Mouse (Mus musculus) heart, embryonic 14.5 days (tissue): ENCODE data around the gene Ubr4. TPM values are rescaled to one million over a fixed set of nuclear protein-coding genes. Genes with fewer than 3 reads are reported as not detected.

Experiments used
- ATAC-seq: fragments of 200-750 bp; cut with Nextera tagmentation; 2 replicates; pipeline ENCODE4 v1.8.0; 2017; ENCODE audit warnings: low read depth, moderate TSS enrichment; ENCODE audit not compliant: insufficient number of reproducible peaks, insufficient read depth, low FRiP score
- H3K27ac ChIP-seq, 2 experiments: fragments of 200-500 bp in 1 of 2; fragments of 300-500 bp in 1 of 2; sonication (generic) in 1 of 2; replicated peaks in 1 of 2; 2 replicates each; pipeline ENCODE4 v1.5.1; 2012 to 2014; ENCODE audit warnings: low read depth in 2 of 2, low read length in 2 of 2, control low read depth in 1 of 2, mild to moderate bottlenecking in 1 of 2, mixed read lengths in 1 of 2; ENCODE audit not compliant: control insufficient read depth in 1 of 2, insufficient read depth in 1 of 2
- H3K27me3 ChIP-seq: fragments of 300-500 bp; sonication (generic); 2 replicates; pipeline ENCODE4 v1.6.1; 2014; ENCODE audit warnings: mild to moderate bottlenecking, low read length, control low read depth; ENCODE audit not compliant: control insufficient read depth, insufficient read depth
- H3K36me3 ChIP-seq: fragments of 300-500 bp; sonication (generic); 2 replicates; pipeline ENCODE4 v1.6.1; 2014; ENCODE audit warnings: mild to moderate bottlenecking, control low read depth, low read length, mixed read lengths; ENCODE audit not compliant: control insufficient read depth, insufficient read depth
- H3K4me1 ChIP-seq, 2 experiments: fragments of 200-500 bp in 1 of 2; fragments of 300-500 bp in 1 of 2; sonication (generic) in 1 of 2; 2 replicates each; pipeline ENCODE4 v1.6.1; 2012 to 2014; ENCODE audit warnings: low read length in 2 of 2, control low read depth in 1 of 2, mixed read lengths in 1 of 2; ENCODE audit not compliant: control insufficient read depth in 2 of 2, insufficient read depth in 2 of 2
- H3K4me2 ChIP-seq: fragments of 300-500 bp; sonication (generic); 2 replicates; pipeline ENCODE4 v1.6.1; 2014; ENCODE audit warnings: mild to moderate bottlenecking, low read length
- H3K4me3 ChIP-seq, 2 experiments: fragments of 200-500 bp in 1 of 2; fragments of 300-500 bp in 1 of 2; sonication (generic) in 1 of 2; 2 replicates each; pipeline ENCODE4 v1.5.1; 2012 to 2014; ENCODE audit warnings: low read length in 2 of 2, mild to moderate bottlenecking in 2 of 2, control low read depth in 1 of 2, low read depth in 1 of 2, moderate library complexity in 1 of 2; ENCODE audit not compliant: control insufficient read depth in 1 of 2, insufficient read depth in 1 of 2
- H3K9ac ChIP-seq: fragments of 300-500 bp; sonication (generic); 2 replicates; pipeline ENCODE4 v1.6.1; 2014; ENCODE audit warnings: mild to moderate bottlenecking, low read length
- H3K9me3 ChIP-seq: fragments of 300-500 bp; sonication (generic); 2 replicates; pipeline ENCODE4 v1.6.1; 2016; ENCODE audit warnings: low read length, control low read depth; ENCODE audit not compliant: control insufficient read depth
- WGBS: fragments of 180-500 bp; shearing (Covaris S2); extraction: QIAGEN DNeasy Blood & Tissue Kit; methylation state at CpG from one replicate; pipeline ENCODE4 v1.1.7; 2014; 5-methylcytosine and 5-hydroxymethylcytosine counted together
- polyA plus RNA-seq: library from polyadenylated mRNA; unstranded; fragments of >200 nt; fragmentation: Nextera tagmentation; extraction: Ambion mirVana; gene quantifications from 2 replicates; pipeline ENCODE4 v1.2.1, GENCODE M21; 2014

The Ubr4 gene
- polyA plus RNA-seq, 1 experiment from 2014 or later, result 63.8 TPM

DNA sequence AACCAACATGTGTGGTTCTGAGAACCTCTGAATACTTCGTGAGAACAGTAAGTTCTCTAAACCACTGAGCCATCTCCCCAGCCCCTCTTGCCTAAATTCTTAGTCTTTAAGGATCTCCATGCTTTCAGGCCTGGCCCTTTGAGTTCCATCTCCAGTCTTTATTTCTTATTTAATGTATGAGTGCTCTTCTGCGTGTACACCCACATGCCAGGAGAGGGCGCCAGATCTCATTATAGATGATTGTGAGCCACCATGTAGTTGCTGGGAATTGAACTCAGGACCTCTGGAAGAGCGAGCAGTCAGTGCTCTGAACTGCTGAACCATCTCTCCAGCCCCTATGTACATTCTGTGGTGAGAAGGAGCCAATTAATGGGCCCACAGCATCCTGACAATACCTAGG lies 39.8 kb upstream of the Ubr4 start:
- 59% methylated on average over 4 of the region's 4 CpGs for WGBS
- Histone ChIP-seq H3K27me3 (no peaks in the 10 kb centered on the region), H3K4me3 (no peak overlapping the region), H3K27ac (no peak overlapping the region), H3K36me3 (peaks cover 33% of the 10 kb centered on the region), H3K4me1 (peaks cover 8 to 16% of the 10 kb centered on the region in 2 experiments), H3K9ac (no peak overlapping the region), H3K9me3 (no peaks in the 10 kb centered on the region), H3K4me2 (no peak overlapping the region)
- no peak for ATAC-seq

DNA sequence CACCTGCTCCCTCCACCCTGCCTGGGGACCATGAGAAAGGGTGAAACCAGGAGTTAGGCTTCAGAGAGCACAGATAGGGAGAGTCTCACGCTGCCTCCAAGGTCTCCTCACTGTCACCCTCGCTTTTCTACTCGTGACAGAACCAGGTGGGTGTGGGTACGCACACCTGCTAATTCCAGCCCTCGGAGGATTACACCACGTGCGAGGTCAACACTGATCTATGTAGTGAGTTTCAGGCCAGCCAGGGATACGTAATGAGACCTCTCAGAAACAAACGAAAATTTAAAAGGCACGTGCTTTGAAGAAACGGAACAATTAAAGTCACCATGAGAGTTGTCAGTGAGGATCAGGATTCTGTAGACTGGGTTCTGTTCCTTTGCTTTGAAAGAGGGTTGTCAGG lies 34.0 kb upstream of the Ubr4 start:
- Histone ChIP-seq H3K4me2 (no peak overlapping the region), H3K4me1 (no peaks in the 10 kb centered on the region), H3K9me3 (no peaks in the 10 kb centered on the region), H3K4me3 (no peak overlapping the region), H3K9ac (no peak overlapping the region), H3K36me3 (peaks cover 44% of the 10 kb centered on the region), H3K27ac (no peak overlapping the region), H3K27me3 (no peaks in the 10 kb centered on the region)
- no peak for ATAC-seq
- 92% methylated on average over 11 of the region's 11 CpGs for WGBS

DNA sequence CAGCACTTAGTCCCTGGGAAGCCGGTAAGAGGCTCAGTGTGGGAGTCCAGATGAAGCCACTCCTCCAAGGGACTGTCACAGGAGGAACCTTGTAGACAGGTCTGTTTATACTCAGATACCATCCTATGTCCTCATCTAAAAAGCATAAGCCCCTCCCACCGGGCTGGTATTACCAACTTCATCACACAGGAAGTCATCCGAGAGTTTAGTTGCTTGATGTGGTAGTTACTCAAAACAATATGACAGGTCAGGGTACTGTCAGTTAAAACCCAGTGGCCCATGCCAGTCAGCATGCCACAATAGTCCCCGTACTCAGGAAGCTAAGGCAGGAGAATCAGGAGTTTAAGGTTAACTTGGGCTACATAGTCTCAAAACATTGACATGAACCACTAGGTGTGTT lies 32.7 kb upstream of the Ubr4 start:
- ATAC-seq, result no peak
- Histone ChIP-seq H3K9me3 (no peaks in the 10 kb centered on the region), H3K4me1 (no peaks in the 10 kb centered on the region), H3K27me3 (no peaks in the 10 kb centered on the region), H3K36me3 (peaks cover 35% of the 10 kb centered on the region), H3K4me2 (no peak overlapping the region), H3K9ac (no peak overlapping the region), H3K4me3 (no peak overlapping the region), H3K27ac (no peak overlapping the region)
- WGBS, result 87% methylated on average over 4 of the region's 4 CpGs

DNA sequence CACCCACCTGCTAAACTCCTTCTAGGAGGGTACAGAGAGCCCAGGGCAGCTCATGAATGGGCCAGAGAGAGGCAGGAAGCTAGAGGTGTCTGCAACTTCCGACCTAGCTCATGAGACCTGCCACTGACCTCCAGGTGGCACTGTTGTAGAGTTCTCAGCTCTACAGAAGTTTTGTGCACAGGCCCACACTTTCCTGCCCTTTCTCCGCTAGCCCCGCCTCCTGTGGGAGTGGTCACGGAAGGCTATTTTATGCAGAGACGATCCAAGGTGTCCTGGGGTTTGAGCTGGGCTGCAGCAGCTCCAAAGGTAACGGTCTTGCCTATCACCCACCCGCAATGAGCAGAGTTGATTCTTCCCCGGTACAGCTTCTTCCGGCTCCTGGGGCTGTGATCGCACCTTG lies 21.8 kb upstream of the Ubr4 start:
- 5% methylated on average over 10 of the region's 10 CpGs for WGBS
- Histone ChIP-seq H3K4me2 (peak overlapping the region; percentile 60), H3K36me3 (no peaks in the 10 kb centered on the region), H3K27me3 (no peaks in the 10 kb centered on the region), H3K4me3 (peak overlapping the region; percentile 16 to 34), H3K9ac (no peak overlapping the region), H3K9me3 (no peaks in the 10 kb centered on the region), H3K4me1 (no peaks in the 10 kb centered on the region; a peak in 2 of 4 replicates), H3K27ac (no peak overlapping the region)
- peak; percentile 77 for ATAC-seq

DNA sequence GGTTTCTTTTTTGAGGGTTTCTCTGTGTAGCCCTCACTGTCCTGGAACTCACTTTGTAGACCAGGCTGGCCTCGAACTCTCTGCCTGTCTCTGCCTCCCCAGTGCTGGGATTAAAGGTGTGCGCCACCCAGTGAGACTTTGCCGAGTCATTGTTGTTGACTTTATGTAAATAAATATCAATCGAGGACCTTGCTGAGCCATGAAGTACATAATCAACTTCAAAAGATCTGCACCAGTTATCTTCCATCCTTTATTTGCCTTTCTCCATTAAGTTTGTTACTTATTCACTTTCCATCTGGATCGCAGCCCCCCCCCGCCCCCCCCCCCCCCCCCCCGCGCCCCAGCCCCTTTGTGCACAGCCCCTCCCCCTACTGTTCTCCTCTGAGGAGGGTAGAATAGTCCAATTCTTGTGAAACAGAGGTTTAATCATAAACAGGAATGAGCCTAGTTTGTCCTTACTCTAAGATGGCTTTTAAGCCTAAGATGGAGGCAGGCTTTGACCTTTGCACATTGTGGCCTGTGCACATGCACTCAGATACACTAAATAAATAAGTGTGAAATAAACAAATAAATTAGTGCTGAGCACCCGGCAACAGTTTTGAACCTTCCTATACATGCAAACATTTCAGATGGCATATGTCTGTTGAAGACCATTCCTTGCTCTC lies 17.6 kb upstream of the Ubr4 start:
- ATAC-seq, result no peak
- Histone ChIP-seq H3K9ac (no peak overlapping the region), H3K27me3 (peaks cover 8% of the 10 kb centered on the region; the same call in 1 of the 2 replicates), H3K4me3 (no peak overlapping the region), H3K4me1 (peaks cover 0 to 2% of the 10 kb centered on the region in 2 experiments; a peak in 2 of 4 replicates), H3K4me2 (no peak overlapping the region), H3K9me3 (no peaks in the 10 kb centered on the region), H3K27ac (no peak overlapping the region), H3K36me3 (no peaks in the 10 kb centered on the region)
- 76% methylated on average over 7 of the region's 9 CpGs for WGBS

DNA sequence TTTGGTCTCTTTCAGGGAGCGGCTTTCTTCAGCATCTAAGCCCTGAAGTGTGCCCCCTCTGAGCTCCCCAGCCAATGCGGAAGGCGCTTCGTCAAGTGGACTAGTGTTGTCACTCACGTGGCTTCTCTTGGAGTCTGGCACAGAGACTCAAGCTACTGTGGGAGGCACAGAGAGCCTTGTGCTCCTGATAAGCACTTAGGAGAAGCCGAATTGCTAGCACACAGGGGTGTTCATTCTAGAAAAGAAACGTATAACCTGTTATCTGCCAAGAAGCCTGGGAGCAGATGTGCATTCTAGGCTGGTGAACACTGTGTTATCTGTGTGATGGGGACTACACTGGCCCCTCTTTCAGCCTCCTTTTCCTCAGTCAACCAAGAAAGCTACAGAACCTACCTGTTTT lies 16.9 kb upstream of the Ubr4 start:
- Histone ChIP-seq H3K4me2 (no peak overlapping the region), H3K9me3 (no peaks in the 10 kb centered on the region), H3K27me3 (peaks cover 8% of the 10 kb centered on the region; the same call in 1 of the 2 replicates), H3K4me1 (peaks cover 0 to 2% of the 10 kb centered on the region in 2 experiments; a peak in 2 of 4 replicates), H3K4me3 (no peak overlapping the region), H3K36me3 (no peaks in the 10 kb centered on the region), H3K27ac (no peak overlapping the region), H3K9ac (no peak overlapping the region)
- no peak; the same call in 1 of the 2 replicates for ATAC-seq
- 32% methylated on average over 7 of the region's 7 CpGs for WGBS

DNA sequence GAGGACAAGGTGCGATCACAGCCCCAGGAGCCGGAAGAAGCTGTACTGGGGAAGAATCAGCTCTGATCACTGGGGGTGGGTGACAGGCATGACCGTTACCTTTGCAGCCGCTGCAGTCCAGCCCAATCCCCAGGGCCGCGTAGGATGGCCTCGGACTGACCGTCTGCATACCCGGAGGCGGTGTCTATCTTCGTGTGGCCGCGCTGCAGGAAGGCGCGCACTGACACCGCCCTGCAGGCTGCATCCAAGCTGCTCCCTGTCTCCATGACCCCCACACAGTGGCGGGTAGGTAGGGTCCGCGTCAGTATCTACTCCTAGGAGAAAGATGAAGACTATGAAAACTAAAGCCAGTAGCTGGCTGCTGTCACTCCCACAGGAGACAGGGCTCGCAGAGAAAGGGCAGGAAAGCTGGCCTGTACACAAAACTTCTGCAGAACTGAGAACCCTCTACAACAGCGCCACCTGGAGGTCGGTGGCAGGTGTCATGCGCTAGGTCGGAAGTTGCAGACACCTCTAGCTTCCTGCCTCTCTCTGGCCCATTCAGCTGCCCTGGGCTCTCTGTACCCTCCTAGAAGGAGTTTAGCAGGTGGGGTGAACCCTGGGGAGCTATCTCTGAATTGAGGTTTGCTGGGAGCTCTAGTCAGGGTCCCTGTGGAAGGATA lies 15.5 kb upstream of the Ubr4 start:
- peak; percentile 62 for ATAC-seq
- Histone ChIP-seq H3K9ac (peak overlapping the region; percentile 57; the same call in 1 of the 2 replicates), H3K4me2 (peak overlapping the region; percentile 72), H3K27ac (no peak overlapping the region), H3K9me3 (no peaks in the 10 kb centered on the region), H3K4me3 (peak overlapping the region; percentile 25 to 36), H3K27me3 (peaks cover 8% of the 10 kb centered on the region; the same call in 1 of the 2 replicates), H3K36me3 (no peaks in the 10 kb centered on the region), H3K4me1 (peaks cover 0 to 2% of the 10 kb centered on the region in 2 experiments; a peak in 2 of 4 replicates)
- WGBS, result 17% methylated on average over 24 of the region's 24 CpGs
